Mouse (Mus musculus) gastrocnemius, adult 18-20 months (tissue): ENCODE measurements around the gene Chst11. TPM values are rescaled to one million over a fixed set of nuclear protein-coding genes. Genes with fewer than 3 reads are reported as not detected.

Source experiments
- DNase-seq: peaks from one replicate; pipeline ENCODE4 v3.0.0; 2021; ENCODE audit warnings: low spot score
- total RNA-seq, 2 experiments: library from RNA; stranded (reverse); gene quantifications; 2 replicates each; pipeline ENCODE4 v1.2.3; 2021

Gene Chst11
- total RNA-seq, 2 experiments from 2014 or later, result 0.66 to 0.88 TPM

DNA sequence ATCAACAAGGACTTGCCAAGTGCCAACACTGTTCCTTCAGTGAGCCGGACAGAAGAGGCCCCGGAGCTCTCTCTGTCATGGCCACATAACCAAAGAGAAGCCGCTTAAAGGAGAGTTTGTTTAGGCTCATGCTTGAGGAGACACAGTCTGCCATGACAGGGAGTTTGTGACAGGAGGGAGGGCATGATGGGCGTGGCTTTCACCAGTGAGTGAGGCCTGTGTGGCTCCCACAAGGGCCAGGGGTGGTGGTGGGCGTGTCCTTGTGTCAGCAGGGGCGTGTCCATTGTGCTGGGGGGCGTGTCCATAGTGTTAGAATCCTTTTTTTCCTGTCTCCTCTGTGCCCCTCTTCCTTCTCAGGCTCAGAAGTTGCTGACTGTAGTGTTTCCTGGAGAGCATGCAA, 87.8 kb downstream of the Chst11 start:
- no peak for DNase-seq

DNA sequence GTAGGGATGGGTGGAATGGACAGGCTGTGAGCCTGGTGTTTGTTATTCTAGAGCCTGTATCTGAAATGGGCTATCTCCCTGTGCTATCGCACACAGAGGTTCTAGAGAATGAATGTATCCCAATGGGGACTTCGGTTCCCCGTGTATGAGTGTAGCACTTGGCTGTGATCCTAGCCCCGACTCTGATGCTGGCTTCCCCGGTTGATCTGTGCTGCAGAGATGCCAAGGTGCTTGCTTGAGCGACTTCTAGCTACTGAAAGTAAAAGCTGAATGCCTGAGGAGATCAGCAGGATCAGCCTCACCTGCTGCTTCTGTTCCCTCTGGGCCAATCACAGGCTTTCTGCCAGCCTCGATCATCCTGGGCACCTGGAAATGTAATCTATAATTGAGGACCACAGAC, 91.5 kb downstream of the Chst11 start:
- no peak for DNase-seq

DNA sequence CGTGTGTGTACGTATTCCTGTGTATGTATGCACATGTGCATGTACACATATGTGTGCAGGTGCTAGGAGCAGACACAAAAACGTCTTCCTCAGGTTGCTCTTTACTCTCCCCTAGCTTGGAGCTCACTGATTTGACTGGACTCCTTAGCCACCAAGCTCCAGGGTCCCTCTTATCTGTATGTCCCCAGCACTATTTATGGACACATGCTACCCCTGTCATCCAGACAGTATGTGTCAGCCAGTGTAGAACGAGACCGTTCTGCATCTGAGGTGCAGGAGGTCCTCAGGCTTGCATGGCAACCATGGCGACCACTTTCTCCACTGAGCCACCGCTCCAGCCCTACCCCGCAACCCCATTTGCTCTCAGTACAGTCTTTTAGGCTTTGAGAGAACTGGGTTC, 93.4 kb downstream of the Chst11 start:
- no peak for DNase-seq

- DNase-seq, result no peak
Measured at GRCm38 (mm10) chr10:83079755-83080154, 94.5 kb downstream of the Chst11 start.

- no peak for DNase-seq
Measured at GRCm38 (mm10) chr10:83080275-83080741, 95.0 kb downstream of the Chst11 start.

GRCm38 (mm10) chr10:83080930-83081329, 95.6 kb downstream of the Chst11 start:
- DNase-seq, result no peak

DNA sequence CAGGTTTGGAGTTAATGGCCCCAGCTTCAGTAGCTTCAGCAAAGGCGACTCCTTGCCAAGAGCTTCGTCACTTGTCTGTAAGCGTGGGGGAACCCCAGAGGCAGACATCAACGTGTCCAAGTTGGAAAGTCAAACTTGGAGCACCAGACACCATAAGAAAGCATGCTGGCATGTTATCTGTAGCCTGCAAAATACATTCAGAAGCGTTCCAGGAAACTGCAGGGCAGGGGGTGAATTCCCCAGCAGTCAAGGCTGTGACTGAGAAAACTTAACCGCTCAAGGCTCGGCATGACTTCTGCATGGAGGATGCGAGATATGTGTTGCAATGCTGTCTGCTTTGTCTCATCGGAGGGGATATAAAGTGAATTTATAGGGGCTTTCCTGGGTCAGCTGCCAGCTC, 98.6 kb downstream of the Chst11 start:
- DNase-seq, result peak; percentile 8

- DNase-seq, result no peak
Measured at GRCm38 (mm10) chr10:83088318-83088717, 103.0 kb downstream of the Chst11 start.

GRCm38 (mm10) chr10:83088826-83089225, 103.5 kb downstream of the Chst11 start:
- no peak for DNase-seq

GRCm38 (mm10) chr10:83090185-83090584, 104.9 kb downstream of the Chst11 start:
- no peak for DNase-seq

- no peak for DNase-seq
Measured at GRCm38 (mm10) chr10:83093705-83094104, 108.4 kb downstream of the Chst11 start.

GRCm38 (mm10) chr10:83094248-83094647, 109.0 kb downstream of the Chst11 start:
- no peak for DNase-seq

DNA sequence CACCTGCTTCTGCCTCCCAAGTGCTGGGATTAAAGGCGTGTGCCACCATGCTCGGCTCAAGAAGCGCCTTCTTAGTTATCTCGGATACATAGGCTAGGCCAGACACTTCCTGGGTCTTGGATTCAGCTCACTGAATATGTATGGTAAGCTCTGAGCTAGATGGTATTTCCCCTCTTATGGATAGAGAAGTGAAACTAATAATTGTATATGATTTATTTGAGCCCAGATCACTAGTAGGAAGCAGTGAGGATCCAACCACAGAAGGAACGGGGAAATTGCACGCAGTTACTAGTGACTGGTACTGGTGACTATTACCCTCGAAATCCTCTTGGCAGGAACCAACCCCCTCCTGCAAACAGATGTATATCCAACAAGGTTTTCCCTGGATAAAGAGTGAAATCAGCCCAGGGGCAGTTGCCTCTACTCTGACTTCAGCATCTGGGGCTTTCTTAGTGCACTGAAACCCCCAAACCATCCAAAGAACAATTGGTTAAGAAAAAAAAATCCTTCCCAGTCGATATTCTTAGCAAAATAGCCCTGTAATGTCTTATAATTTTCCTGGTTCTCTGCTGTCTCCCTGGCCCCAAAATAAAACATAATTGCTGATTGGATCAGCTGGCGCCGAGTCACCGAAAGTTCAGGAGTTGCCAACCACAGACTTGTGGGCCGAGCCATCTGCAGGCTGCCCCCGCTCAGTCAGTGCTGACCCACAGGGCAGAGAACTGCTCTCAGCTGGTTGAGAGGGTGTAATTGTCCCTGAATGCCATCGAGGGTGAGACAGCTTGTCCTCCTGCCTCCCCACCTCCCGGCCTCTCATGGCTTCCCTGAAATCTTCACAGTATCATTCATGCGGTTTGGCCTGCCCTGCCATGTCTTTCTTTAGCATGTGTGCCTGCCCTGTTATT, 109.8 kb downstream of the Chst11 start:
- DNase-seq, result peak; percentile 11

- DNase-seq, result no peak
Measured at GRCm38 (mm10) chr10:83096257-83096656, 111.0 kb downstream of the Chst11 start.

DNA sequence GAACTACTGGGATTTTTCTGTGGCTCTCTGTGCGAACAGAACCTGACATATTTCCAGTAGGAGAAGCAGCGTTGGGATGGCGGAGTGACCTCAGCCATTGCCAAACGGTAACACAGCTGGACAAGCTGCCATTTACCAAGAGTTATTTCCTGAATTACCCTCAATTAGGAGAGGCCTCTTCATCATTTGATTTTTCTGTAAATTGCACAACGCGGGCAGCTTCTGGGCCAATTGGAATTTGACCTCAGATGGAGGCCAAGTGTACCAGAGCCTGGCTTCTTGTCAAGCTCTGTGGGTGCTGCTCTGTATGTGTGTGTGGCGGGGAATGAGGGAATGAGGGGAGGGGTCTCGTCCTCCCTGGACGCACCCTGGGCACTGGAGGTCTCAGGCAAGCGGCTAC, 113.6 kb downstream of the Chst11 start:
- DNase-seq, result no peak

- no peak for DNase-seq
Measured at GRCm38 (mm10) chr10:83099669-83100068, 114.4 kb downstream of the Chst11 start.

DNA sequence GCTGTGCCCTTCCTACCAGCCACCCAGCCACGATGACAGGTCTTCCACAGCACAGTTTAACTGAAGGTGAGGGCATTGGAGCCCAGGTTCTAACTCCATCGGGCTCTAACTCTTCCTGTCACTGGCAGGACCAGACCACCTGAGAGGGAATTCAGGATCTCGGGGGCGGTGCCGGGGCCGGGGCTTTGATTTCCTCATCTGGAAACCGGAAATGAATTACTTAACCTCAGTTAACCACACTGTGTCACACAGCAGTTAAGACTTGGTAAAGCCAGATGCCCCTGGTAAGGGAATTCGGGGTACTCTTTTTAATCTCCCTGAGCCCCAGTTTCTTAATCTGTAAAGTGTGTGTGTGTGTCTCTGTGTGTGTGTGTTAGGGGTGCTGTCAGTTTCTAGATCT, 115.6 kb downstream of the Chst11 start:
- no peak for DNase-seq

- DNase-seq, result no peak
Measured at GRCm38 (mm10) chr10:83101421-83102207, 116.3 kb downstream of the Chst11 start.

GRCm38 (mm10) chr10:83102745-83103144, 117.4 kb downstream of the Chst11 start:
- no peak for DNase-seq

DNA sequence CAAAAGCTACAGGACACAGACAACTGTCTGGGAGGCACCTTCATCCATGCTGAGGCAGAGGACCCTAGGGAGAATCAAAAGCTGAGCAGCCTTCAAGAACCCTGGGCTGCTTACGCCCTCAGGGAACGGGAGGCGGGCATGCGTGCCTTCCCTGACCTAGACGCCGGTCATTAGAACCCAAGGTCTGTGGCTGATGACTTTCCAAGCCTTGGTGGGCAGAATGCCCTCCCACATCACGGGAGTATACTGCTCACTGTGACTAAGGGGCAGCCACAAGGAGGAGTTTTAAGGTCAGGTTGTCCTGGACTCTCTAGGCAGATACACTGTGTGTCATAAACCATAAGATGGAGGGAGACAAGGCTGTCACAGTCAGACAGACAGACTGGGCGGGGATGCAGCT, 118.9 kb downstream of the Chst11 start:
- no peak for DNase-seq

GRCm38 (mm10) chr10:83106152-83106746, 121.0 kb downstream of the Chst11 start:
- no peak for DNase-seq

- DNase-seq, result no peak
Measured at GRCm38 (mm10) chr10:83107385-83107784, 122.1 kb downstream of the Chst11 start.
